In the genomic region with DNA sequence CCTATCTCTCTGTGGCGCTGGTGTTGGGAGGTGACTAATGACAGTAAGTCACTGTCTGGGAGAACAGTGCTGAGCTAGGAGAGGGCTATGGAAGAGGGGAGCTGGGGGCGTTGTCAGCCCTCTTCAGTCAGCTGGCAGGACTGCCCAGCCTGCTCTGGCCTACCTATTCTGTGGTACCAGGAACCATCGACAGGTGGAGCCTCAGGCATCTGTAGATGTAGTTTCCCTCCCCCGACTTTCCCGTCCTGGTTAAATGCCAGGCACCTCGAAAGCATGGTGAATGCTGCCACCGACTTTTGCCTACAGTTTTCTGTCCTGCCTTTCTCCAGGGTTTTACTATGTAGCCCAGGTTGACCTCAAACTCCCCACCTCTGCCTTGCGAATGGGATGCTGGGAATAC, we compare ENCODE assay signal across 11 mouse cellular contexts. TPM values are rescaled to one million over a fixed set of nuclear protein-coding genes. Genes with fewer than 3 reads are reported as not detected.
A peak's percentile ranks its signal among the peaks of the same experiment; 100 is the strongest.
DNase-seq lines count a peak whose midpoint lies in the region; ATAC-seq and TF ChIP-seq lines count a peak whose summit lies in the region.
"Had no signal": no experiment of that assay in that cellular context is flagged by ENCODE, and none has a peak within 500 bp of the region (broad histone marks: within the 10 kb centered on the region; RNA-seq: fewer than 3 reads in every experiment).

No protein-coding gene starts in this region.

- peak; percentile 58 for TF ChIP-seq CTCF in stomach, postnatal 0 days (IDR thresholded peaks at IDR 0.05; ENCODE audit: low read depth)

- no peak for ATAC-seq in stomach, postnatal 0 days (ENCODE audit: low FRiP score, low TSS enrichment)

- no peak for TF ChIP-seq EP300 in stomach, postnatal 0 days (optimal IDR thresholded peaks at IDR 0.05)

- DNase-seq in embryo, embryonic 10.5 days (ENCODE audit: low spot score): peak; percentile 31
- DNase-seq in embryo, embryonic 9.5 days (ENCODE audit: extremely low spot score): no peak
- DNase-seq in left cerebral cortex, adult 18-20 months (ENCODE audit: low spot score in 2 of 2): peak; percentile 48 to 57
- DNase-seq in left cerebral cortex, adult 11 months (ENCODE audit: low spot score): no peak
- DNase-seq in urinary bladder, postnatal 25 days (ENCODE audit: low spot score): peak; percentile 36
- DNase-seq in urinary bladder, postnatal 10 days (ENCODE audit: low spot score): no peak
- peak; percentile 69 for DNase-seq in stomach, postnatal 0 days (ENCODE audit: low spot score)
- no peak for DNase-seq in ovary, postnatal 10 days (ENCODE audit: low spot score)
- DNase-seq: adrenal gland, postnatal 36 days had no signal

- no peaks in the 10 kb centered on the region for H3K9me3 ChIP-seq in stomach, postnatal 0 days (ENCODE audit: control insufficient read depth, low read length)
- H3K9me3 ChIP-seq: embryonic facial prominence, embryonic 15.5 days; neural tube, embryonic 15.5 days had no signal

- H3K36me3 ChIP-seq in stomach, postnatal 0 days (ENCODE audit: control insufficient read depth, insufficient read depth, low read length): peaks cover 6% of the 10 kb centered on the region

- H3K27me3 ChIP-seq in stomach, postnatal 0 days (ENCODE audit: control insufficient read depth, insufficient read depth, low read length): no peaks in the 10 kb centered on the region
- H3K27me3 ChIP-seq: embryonic facial prominence, embryonic 15.5 days; neural tube, embryonic 15.5 days had no signal

- H3K4me3 ChIP-seq in stomach, postnatal 0 days (ENCODE audit: low read depth, low read length): no peak overlapping the region
- H3K4me3 ChIP-seq: embryonic facial prominence, embryonic 15.5 days; neural tube, embryonic 15.5 days had no signal

- WGBS in stomach, postnatal 0 days: 46% methylated on average over 8 of the region's 8 CpGs

- no peak overlapping the region for H3K4me2 ChIP-seq in stomach, postnatal 0 days (replicated peaks; ENCODE audit: low read depth)
- H3K4me2 ChIP-seq: embryonic facial prominence, embryonic 15.5 days; neural tube, embryonic 15.5 days had no signal

- no peak overlapping the region for H3K27ac ChIP-seq in stomach, postnatal 0 days (replicated peaks)
- H3K27ac ChIP-seq: embryonic facial prominence, embryonic 15.5 days; neural tube, embryonic 15.5 days had no signal

- peaks cover 3% of the 10 kb centered on the region; the same call in 1 of the 2 replicates for H3K4me1 ChIP-seq in stomach, postnatal 0 days (replicated peaks; ENCODE audit: control insufficient read depth, insufficient read depth)

- H3K9ac ChIP-seq in stomach, postnatal 0 days (ENCODE audit: low read length): 0 out of 2 replicates have a peak overlapping the region, but pooled peaks have one; percentile 8
- H3K9ac ChIP-seq: embryonic facial prominence, embryonic 15.5 days; neural tube, embryonic 15.5 days had no signal

RNA-seq across cellular contexts. Expression of a gene that starts 4.0 kb away (rescaled TPM):
- 100 to 1,000 TPM; 114 to 120 TPM for total RNA-seq in left cerebral cortex, adult 18-20 months (2021)
- polyA plus RNA-seq in stomach, postnatal 0 days (2015; fragmentation: Nextera tagmentation; extraction: Ambion mirVana): 141 and 157 TPM in 2 replicates

RNA-seq across cellular contexts. Expression of a gene that starts 4.1 kb away (rescaled TPM):
- total RNA-seq in left cerebral cortex, adult 18-20 months (2021): 10 to 100 TPM; 38.7 to 44.6 TPM
- polyA plus RNA-seq in stomach, postnatal 0 days (2015; fragmentation: Nextera tagmentation; extraction: Ambion mirVana): 5.3 and 5.5 TPM in 2 replicates

RNA-seq across cellular contexts. Expression of a gene that starts 24.5 kb away (rescaled TPM):
- total RNA-seq in left cerebral cortex, adult 18-20 months (2021): 10 to 100 TPM; 24.0 to 26.1 TPM
- 12.1 and 12.8 TPM in 2 replicates for polyA plus RNA-seq in stomach, postnatal 0 days (2015; fragmentation: Nextera tagmentation; extraction: Ambion mirVana)

Comparison
In these comparisons a context has a peak if more than half of its experiments do, and no peak if none do; other contexts are left out.
1. DNase-seq: peak in embryo, embryonic 10.5 days (single experiment), left cerebral cortex, adult 18-20 months (2 of 2), urinary bladder, postnatal 25 days (single experiment) and stomach, postnatal 0 days (single experiment); none in embryo, embryonic 9.5 days (single experiment), left cerebral cortex, adult 11 months (single experiment), urinary bladder, postnatal 10 days (single experiment) and ovary, postnatal 10 days (single experiment).